Mouse (Mus musculus) C2C12 (cell line): Measurements from ENCODE around the gene Dbn1. TPM values are rescaled to one million over a fixed set of nuclear protein-coding genes. Genes with fewer than 3 reads are reported as not detected.

ENCODE experiments used
- H3K27me3 ChIP-seq: one replicate; pipeline ENCODE4 v1.6.1; 2011; ENCODE audit not compliant: control insufficient read depth, insufficient read depth, insufficient read length
- H3K36me3 ChIP-seq: one replicate; pipeline ENCODE4 v1.6.1; 2011; ENCODE audit not compliant: control insufficient read depth, insufficient read depth
- H3K4me3 ChIP-seq: one replicate; pipeline ENCODE4 v1.5.1; 2011; ENCODE audit warnings: mild to moderate bottlenecking, control low read depth; ENCODE audit not compliant: poor library complexity, insufficient read depth, severe bottlenecking
- H3K79me2 ChIP-seq: one replicate; pipeline ENCODE4 v1.6.1; 2011; ENCODE audit not compliant: control insufficient read depth, insufficient read depth
- H3K79me3 ChIP-seq: one replicate; pipeline ENCODE4 v1.6.1; 2011; ENCODE audit warnings: low read depth, control low read depth
- H3ac ChIP-seq: one replicate; pipeline ENCODE3; 2011; ENCODE audit warnings: low read depth; ENCODE audit not compliant: control insufficient read depth, insufficient read length
- CEBPB ChIP-seq: IDR thresholded peaks from one replicate; pipeline ENCODE4 v1.6.1; 2011; ENCODE audit warnings: low read depth, mild to moderate bottlenecking, control low read depth, moderate library complexity
- CTCF ChIP-seq: IDR thresholded peaks from one replicate; pipeline ENCODE4 v1.5.1; 2011; ENCODE audit not compliant: control insufficient read depth, insufficient read depth, insufficient read length
- FOSL1 ChIP-seq: IDR thresholded peaks from one replicate; pipeline ENCODE4 v1.8.0; 2011; ENCODE audit warnings: mild to moderate bottlenecking, low read length; ENCODE audit not compliant: poor library complexity, insufficient read depth, severe bottlenecking
- MAX ChIP-seq: IDR thresholded peaks from one replicate; pipeline ENCODE4 v1.6.1; 2011; ENCODE audit warnings: mild to moderate bottlenecking, control low read depth
- MYOD1 ChIP-seq: IDR thresholded peaks from one replicate; pipeline ENCODE4 v1.6.1; 2011; ENCODE audit warnings: low read depth; ENCODE audit not compliant: control insufficient read depth, insufficient read length
- MYOG ChIP-seq: IDR thresholded peaks from one replicate; pipeline ENCODE4 v1.6.1; 2011; ENCODE audit not compliant: control insufficient read depth, insufficient read length; ENCODE audit errors: extremely low read depth
- USF1 ChIP-seq: IDR thresholded peaks from one replicate; pipeline ENCODE4 v1.6.1; 2011; ENCODE audit warnings: low read depth, mild to moderate bottlenecking, control low read depth, moderate library complexity
- polyA plus RNA-seq: library from polyadenylated mRNA; unstranded; fragments of >200 nt; fragmentation: generic; extraction: Trizol; gene quantifications from one replicate; pipeline ENCODE4 v1.2.1, GENCODE M21; 2012; ENCODE audit warnings: missing spikeins

Dbn1 gene
- polyA plus RNA-seq, 1 experiment: 87.7 TPM

GRCm38 (mm10) chr13:55477492-55477891 is 10.4 kb downstream of the Dbn1 start:
- Histone ChIP-seq H3K36me3 (no peaks in the 10 kb centered on the region), H3K4me3 (no peak overlapping the region), H3K27me3 (no peaks in the 10 kb centered on the region), H3K79me3 (no peaks in the 10 kb centered on the region), H3K79me2 (no peaks in the 10 kb centered on the region), H3ac (no peak overlapping the region)
- TF ChIP-seq USF1 (no peak), FOSL1 (no peak), CTCF (no peak)

GRCm38 (mm10) chr13:55476256-55476655 is 11.7 kb downstream of the Dbn1 start:
- Histone ChIP-seq H3K36me3 (no peaks in the 10 kb centered on the region), H3K27me3 (no peaks in the 10 kb centered on the region), H3K79me3 (no peaks in the 10 kb centered on the region), H3ac (no peak overlapping the region), H3K4me3 (no peak overlapping the region), H3K79me2 (no peaks in the 10 kb centered on the region)
- TF ChIP-seq CTCF (no peak), USF1 (no peak), FOSL1 (no peak), MYOG (no peak), MYOD1 (no peak), MAX (no peak), CEBPB (no peak)

- Histone ChIP-seq H3ac (no peak overlapping the region), H3K4me3 (no peak overlapping the region), H3K79me2 (no peaks in the 10 kb centered on the region), H3K36me3 (no peaks in the 10 kb centered on the region), H3K79me3 (no peaks in the 10 kb centered on the region), H3K27me3 (no peaks in the 10 kb centered on the region)
- TF ChIP-seq USF1 (no peak), CTCF (no peak), FOSL1 (no peak), MAX (no peak), CEBPB (no peak), MYOD1 (no peak), MYOG (no peak)
Observed at GRCm38 (mm10) chr13:55475750-55476149, 12.2 kb downstream of the Dbn1 start.

GRCm38 (mm10) chr13:55474621-55475069 is 13.3 kb downstream of the Dbn1 start:
- H3K79me2 ChIP-seq: no peaks in the 10 kb centered on the region
- H3ac ChIP-seq: no peak overlapping the region
- H3K27me3 ChIP-seq: no peaks in the 10 kb centered on the region
- H3K36me3 ChIP-seq: no peaks in the 10 kb centered on the region
- TF ChIP-seq FOSL1 (no peak), MAX (no peak), CTCF (no peak), MYOD1 (no peak), CEBPB (no peak), USF1 (no peak), MYOG (no peak)
- H3K4me3 ChIP-seq: no peak overlapping the region
- H3K79me3 ChIP-seq: no peaks in the 10 kb centered on the region

- H3K79me3 ChIP-seq: no peaks in the 10 kb centered on the region
- H3K27me3 ChIP-seq: no peaks in the 10 kb centered on the region
- no peak overlapping the region for H3K4me3 ChIP-seq
- no peaks in the 10 kb centered on the region for H3K79me2 ChIP-seq
- TF ChIP-seq FOSL1 (no peak), CEBPB (no peak), USF1 (no peak), CTCF (no peak), MYOG (no peak), MYOD1 (no peak), MAX (no peak)
- no peaks in the 10 kb centered on the region for H3K36me3 ChIP-seq
- no peak overlapping the region for H3ac ChIP-seq
Observed at GRCm38 (mm10) chr13:55473961-55474360, 13.9 kb downstream of the Dbn1 start.
